18 mouse cellular contexts compared by ENCODE assay signal in the genomic region with DNA sequence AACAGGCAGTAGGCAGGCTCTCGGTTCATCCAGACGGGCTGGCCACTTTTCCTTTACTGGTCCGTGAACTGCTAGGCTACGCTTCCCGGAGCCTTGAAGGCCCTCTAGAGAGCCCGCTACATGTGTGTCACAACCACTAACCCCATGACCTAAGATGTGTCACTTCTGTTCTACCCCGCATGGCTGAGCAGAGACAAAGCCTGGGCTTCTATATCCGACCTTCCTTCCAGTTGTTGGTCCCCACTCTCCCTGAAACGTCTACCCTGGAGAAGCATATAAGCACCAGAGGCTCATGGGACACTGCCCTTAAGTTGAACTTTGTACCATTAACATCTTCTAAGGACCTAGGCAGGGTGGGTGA.
"Had no signal": no experiment of that assay in that cellular context is flagged by ENCODE, and none has a peak within 500 bp of the region (broad histone marks: within the 10 kb centered on the region; RNA-seq: fewer than 3 reads in every experiment).

No protein-coding gene starts in this region.

- H3K27me3 ChIP-seq: neural tube, embryonic 13.5 days; neural tube, embryonic 15.5 days had no signal

- DNase-seq: lung, adult 18-20 months; lung, postnatal 10 days; lung, postnatal 4 days; right cerebral cortex, adult 18-20 months; right cerebral cortex, postnatal 25 days; right cerebral cortex, postnatal 4 days; spleen, adult 18-20 months; thymus, adult 2 months; thymus, postnatal 25 days; thymus, postnatal 4 days had no signal

- H3K9me3 ChIP-seq: midbrain, embryonic 10.5 days; midbrain, embryonic 13.5 days; neural tube, embryonic 13.5 days; neural tube, embryonic 15.5 days had no signal

- H3K36me3 ChIP-seq: midbrain, embryonic 10.5 days; midbrain, embryonic 13.5 days; neural tube, embryonic 13.5 days; neural tube, embryonic 15.5 days had no signal

- H3K4me1 ChIP-seq: midbrain, embryonic 10.5 days; midbrain, embryonic 13.5 days; neural tube, embryonic 13.5 days had no signal

- H3K27ac ChIP-seq: liver, embryonic 14.5 days; midbrain, embryonic 10.5 days; midbrain, embryonic 13.5 days; neural tube, embryonic 13.5 days; neural tube, embryonic 15.5 days had no signal

- H3K4me3 ChIP-seq: midbrain, embryonic 10.5 days; midbrain, embryonic 13.5 days; myocyte; neural tube, embryonic 13.5 days; neural tube, embryonic 15.5 days had no signal

- H3K4me2 ChIP-seq: lung, embryonic 14.5 days; midbrain, embryonic 13.5 days; neural tube, embryonic 13.5 days; neural tube, embryonic 15.5 days had no signal

- H3K9ac ChIP-seq: liver, embryonic 14.5 days; lung, embryonic 14.5 days; midbrain, embryonic 13.5 days; neural tube, embryonic 13.5 days; neural tube, embryonic 15.5 days had no signal

- ATAC-seq: midbrain, embryonic 13.5 days; midbrain, embryonic 16.5 days had no signal
